Comparison of ENCODE assay signal across 25 mouse cellular contexts in the genomic region with DNA sequence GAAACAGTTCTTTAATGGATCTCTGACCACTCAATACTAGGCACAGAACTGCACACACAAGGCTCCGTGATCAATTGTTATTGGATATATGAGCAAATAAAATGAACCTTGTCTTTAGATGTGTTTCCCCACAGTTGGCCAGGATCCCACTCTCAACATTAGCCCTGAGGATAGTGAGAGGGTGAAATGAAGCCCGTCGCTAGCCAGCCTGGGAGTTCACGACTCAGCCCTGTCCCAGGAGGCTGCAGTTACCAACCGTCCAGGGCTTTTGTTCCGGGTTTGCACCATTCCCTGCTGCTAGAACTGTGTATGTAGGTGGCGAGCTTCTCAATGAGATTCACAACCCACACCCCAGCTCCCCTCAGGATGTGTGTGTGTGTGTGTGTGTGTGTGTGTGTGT.
DNase-seq lines count a peak whose midpoint lies in the region; ATAC-seq lines count a peak whose summit lies in the region.
"Had no signal": no experiment of that assay in that cellular context is flagged by ENCODE, and none has a peak within 500 bp of the region (broad histone marks: within the 10 kb centered on the region; RNA-seq: fewer than 3 reads in every experiment).

No protein-coding gene starts in this region.

- H3K36me3 ChIP-seq in neural tube, embryonic 11.5 days (ENCODE audit: control insufficient read depth, insufficient read depth, low read length), result no peaks in the 10 kb centered on the region
- no peaks in the 10 kb centered on the region for H3K36me3 ChIP-seq in embryonic facial prominence, embryonic 14.5 days (ENCODE audit: control insufficient read depth, insufficient read depth, low read length)
- H3K36me3 ChIP-seq: embryonic facial prominence, embryonic 15.5 days; forebrain, embryonic 12.5 days; forebrain, embryonic 15.5 days; hindbrain, embryonic 12.5 days; hindbrain, embryonic 15.5 days had no signal

- H3K4me3 ChIP-seq in neural tube, embryonic 11.5 days (ENCODE audit: low read depth, low read length), result no peak overlapping the region
- no peak overlapping the region for H3K4me3 ChIP-seq in embryonic facial prominence, embryonic 14.5 days (ENCODE audit: low read depth, low read length)
- H3K4me3 ChIP-seq: embryonic facial prominence, embryonic 15.5 days; forebrain, embryonic 12.5 days; forebrain, embryonic 15.5 days; heart, adult 2 months; hindbrain, embryonic 12.5 days; hindbrain, embryonic 15.5 days had no signal

- no peaks in the 10 kb centered on the region for H3K27me3 ChIP-seq in neural tube, embryonic 11.5 days (ENCODE audit: control insufficient read depth, insufficient read depth, low read length)
- no peaks in the 10 kb centered on the region for H3K27me3 ChIP-seq in embryonic facial prominence, embryonic 14.5 days (replicated peaks; ENCODE audit: control insufficient read depth, insufficient read depth, low read length)
- H3K27me3 ChIP-seq: embryonic facial prominence, embryonic 15.5 days; forebrain, embryonic 12.5 days; forebrain, embryonic 15.5 days; hindbrain, embryonic 15.5 days had no signal

- H3K27ac ChIP-seq in neural tube, embryonic 11.5 days (ENCODE audit: low read depth, low read length), result no peak overlapping the region
- no peak overlapping the region for H3K27ac ChIP-seq in embryonic facial prominence, embryonic 14.5 days (replicated peaks; ENCODE audit: low read depth, low read length)
- H3K27ac ChIP-seq: embryonic facial prominence, embryonic 15.5 days; forebrain, embryonic 12.5 days; forebrain, embryonic 15.5 days; heart, adult 2 months; hindbrain, embryonic 12.5 days; hindbrain, embryonic 15.5 days had no signal

- no peak overlapping the region for H3K9ac ChIP-seq in neural tube, embryonic 11.5 days (ENCODE audit: low read length)
- H3K9ac ChIP-seq in embryonic facial prominence, embryonic 14.5 days (ENCODE audit: low read depth, low read length), result no peak overlapping the region
- H3K9ac ChIP-seq: embryonic facial prominence, embryonic 15.5 days; forebrain, embryonic 12.5 days; forebrain, embryonic 15.5 days; hindbrain, embryonic 12.5 days; hindbrain, embryonic 15.5 days had no signal

- H3K4me2 ChIP-seq in neural tube, embryonic 11.5 days (ENCODE audit: low read depth), result no peak overlapping the region
- no peak overlapping the region for H3K4me2 ChIP-seq in embryonic facial prominence, embryonic 14.5 days (ENCODE audit: low read depth, low read length)
- H3K4me2 ChIP-seq: embryonic facial prominence, embryonic 15.5 days; forebrain, embryonic 12.5 days; forebrain, embryonic 15.5 days; heart, embryonic 11.5 days; hindbrain, embryonic 12.5 days; hindbrain, embryonic 15.5 days had no signal

- WGBS in neural tube, embryonic 11.5 days, result 68% methylated on average over 7 of the region's 7 CpGs
- WGBS in embryonic facial prominence, embryonic 14.5 days, result 53% methylated on average over 7 of the region's 7 CpGs

- H3K4me1 ChIP-seq in neural tube, embryonic 11.5 days (ENCODE audit: control insufficient read depth, insufficient read depth, low read length), result peaks cover 13% of the 10 kb centered on the region
- H3K4me1 ChIP-seq in embryonic facial prominence, embryonic 14.5 days (ENCODE audit: control insufficient read depth, insufficient read depth, low read length), result peaks cover 10% of the 10 kb centered on the region

- peak; percentile 47 for DNase-seq in adrenal gland, postnatal 14 days
- no peak for DNase-seq in adrenal gland, adult (ENCODE audit: inconsistent age in 2 of 2, low spot score in 1 of 2)
- DNase-seq in heart, adult 11 months, result peak; percentile 93
- DNase-seq in heart, adult 8-10 months (ENCODE audit: low spot score), result no peak
- DNase-seq in neural tube, embryonic 11.5 days (ENCODE audit: low spot score), result peak; percentile 8
- no peak for DNase-seq in neural tube, embryonic 10.5 days (ENCODE audit: extremely low spot score, low spot score)
- DNase-seq in embryonic facial prominence, embryonic 14.5 days (ENCODE audit: low spot score), result peak; percentile 29
- DNase-seq: adrenal gland, adult 8-10 months; cerebellum, adult 11 months; cerebellum, adult 2 months; cerebellum, adult 9-11 months; cerebellum, postnatal 25 days; gastrocnemius, postnatal 25 days; heart, adult 2 months; kidney, adult 2 months had no signal

- H3K9me3 ChIP-seq in neural tube, embryonic 11.5 days (ENCODE audit: control insufficient read depth, low read length), result no peaks in the 10 kb centered on the region
- no peaks in the 10 kb centered on the region for H3K9me3 ChIP-seq in embryonic facial prominence, embryonic 14.5 days (ENCODE audit: control insufficient read depth, low read length)
- H3K9me3 ChIP-seq: embryonic facial prominence, embryonic 15.5 days; forebrain, embryonic 12.5 days; forebrain, embryonic 15.5 days; hindbrain, embryonic 12.5 days; hindbrain, embryonic 15.5 days had no signal

- ATAC-seq in neural tube, embryonic 11.5 days (ENCODE audit: insufficient read depth, low FRiP score, low TSS enrichment), result no peak
- ATAC-seq in embryonic facial prominence, embryonic 14.5 days (ENCODE audit: low read depth), result peak; percentile 44; the same call in 1 of the 2 replicates
- ATAC-seq in frontal cortex, adult (ENCODE audit: low TSS enrichment), result no peak
- ATAC-seq: activated CD4-positive, CD25-positive, alpha-beta regulatory T cell, adult 4 months; CD4-positive, CD25-positive, alpha-beta regulatory T cell, adult 4 months; forebrain, embryonic 15.5 days; intestine, postnatal 0 days had no signal

Comparison
In these comparisons a context has a peak if more than half of its experiments do, and no peak if none do; other contexts are left out.
1. DNase-seq: peak in adrenal gland, postnatal 14 days (single experiment), heart, adult 11 months (single experiment), neural tube, embryonic 11.5 days (single experiment) and embryonic facial prominence, embryonic 14.5 days (single experiment); none in adrenal gland, adult (0 of 2), heart, adult 8-10 months (single experiment) and neural tube, embryonic 10.5 days (single experiment).